Mouse (Mus musculus) monocyte, adult 2 months (primary cell): ENCODE data around the gene Exosc8.
"Not testable (repeated sequence)": the region's sequence is repeated elsewhere in the genome, so short reads cannot be mapped to it uniquely, and the experiment has no call there.

Experiments used
- DNase-seq, 2 experiments: peaks; one replicate each; pipeline ENCODE4 v3.0.0; 2022; ENCODE audit warnings: low spot score in 2 of 2, low read depth in 1 of 2

The Exosc8 gene

GRCm38 (mm10) chr3:54735247-54736046 is at the start of gene Exosc8, which contains the start of gene Alg5:
Gene Exosc8, minus strand, starts transcription at chr3:54735393.
Gene Alg5, plus strand, starts transcription at chr3:54735539.
- peak; percentile 83 to 96 for DNase-seq

- no peak for DNase-seq
Measured at GRCm38 (mm10) chr3:54775989-54776631, 40.9 kb upstream of the Exosc8 start.

GRCm38 (mm10) chr3:54773613-54774012 is 38.4 kb upstream of the Exosc8 start:
- no peak for DNase-seq

DNA sequence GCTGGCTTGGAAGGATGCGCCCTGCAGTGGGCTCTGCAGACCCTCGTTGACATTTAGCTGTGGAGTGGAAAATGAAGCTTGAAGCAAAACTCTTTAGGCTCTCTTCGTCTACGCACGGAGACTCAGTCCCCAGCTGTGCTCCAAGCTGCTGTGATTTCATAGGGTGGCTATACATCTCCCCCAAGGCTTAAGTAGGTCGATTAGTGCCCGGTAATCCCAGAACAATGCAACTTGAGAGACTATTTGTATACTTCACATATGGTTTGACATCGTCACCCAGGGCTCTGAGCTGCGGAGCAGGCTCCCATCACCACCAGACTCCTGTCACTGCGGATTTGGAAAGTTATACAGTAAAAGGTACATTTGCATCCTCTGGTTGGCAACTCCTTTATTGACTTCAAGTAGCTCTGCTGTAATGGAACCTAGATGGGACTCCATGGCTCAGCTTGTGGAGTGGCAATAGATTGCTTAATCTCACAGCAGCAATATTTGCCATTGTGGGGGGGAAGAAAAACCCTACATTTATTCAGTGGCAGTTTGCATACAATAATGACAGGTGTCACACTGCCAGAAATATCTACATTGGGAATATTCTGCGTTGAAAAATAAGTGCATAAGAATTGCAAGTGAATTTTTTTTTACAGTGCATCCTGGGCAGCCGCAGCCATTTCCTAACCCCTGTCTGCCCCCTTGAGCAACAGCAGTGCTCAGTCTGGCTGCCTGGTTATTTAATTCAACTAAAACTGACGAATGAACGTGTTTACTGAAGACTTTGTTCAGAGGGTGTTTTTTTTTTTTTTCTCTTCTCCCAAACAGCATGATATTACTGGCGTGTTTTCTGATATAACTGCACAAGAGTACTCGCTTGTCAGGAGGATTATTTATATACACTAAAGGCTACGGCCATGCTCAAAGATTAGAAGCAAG is 34.4 kb upstream of the Exosc8 start:
- DNase-seq: no peak

GRCm38 (mm10) chr3:54768592-54768991 is 33.4 kb upstream of the Exosc8 start:
- DNase-seq: no peak

GRCm38 (mm10) chr3:54766811-54767210 is 31.6 kb upstream of the Exosc8 start:
- DNase-seq: no peak

DNA sequence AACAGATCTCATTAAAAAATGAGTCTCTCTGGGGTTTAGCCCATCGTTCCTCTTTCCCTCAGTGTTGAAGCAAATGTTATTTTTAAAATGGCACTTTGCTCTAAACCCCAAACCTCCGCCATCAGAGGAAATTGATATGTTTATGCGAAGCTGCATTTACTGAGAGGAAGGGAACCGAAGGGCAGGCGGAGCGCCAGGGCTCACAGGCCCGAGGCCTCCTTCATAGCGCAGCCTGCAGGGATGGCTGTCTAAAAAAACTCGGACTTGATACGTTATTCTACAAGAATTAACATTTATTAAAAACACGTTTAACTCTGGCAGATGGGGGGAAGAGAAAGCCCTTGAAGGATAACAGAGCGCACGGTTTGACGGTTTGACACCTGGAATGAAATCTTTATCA is 30.8 kb upstream of the Exosc8 start:
- no peak for DNase-seq

DNA sequence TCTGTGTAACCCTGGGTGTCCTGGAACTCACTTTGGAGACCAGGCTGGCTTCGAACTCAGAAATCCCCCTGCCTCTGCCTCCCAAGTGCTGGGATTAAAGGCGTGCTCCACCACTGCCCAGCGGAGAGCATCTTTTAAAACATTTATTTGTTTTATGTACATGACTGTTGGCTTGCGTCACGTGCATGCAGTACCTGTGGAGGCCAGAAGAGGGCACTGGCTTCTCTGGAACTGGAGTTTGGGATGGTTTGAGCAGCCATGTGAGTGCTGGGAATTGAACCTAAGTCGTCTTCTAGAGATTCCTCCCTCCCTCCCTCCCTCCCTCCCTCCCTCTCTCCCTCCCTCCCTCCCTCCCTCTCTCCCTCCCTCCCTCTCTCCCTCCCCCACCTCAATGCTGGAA is 30.3 kb upstream of the Exosc8 start:
- DNase-seq: not testable (repeated sequence)

DNA sequence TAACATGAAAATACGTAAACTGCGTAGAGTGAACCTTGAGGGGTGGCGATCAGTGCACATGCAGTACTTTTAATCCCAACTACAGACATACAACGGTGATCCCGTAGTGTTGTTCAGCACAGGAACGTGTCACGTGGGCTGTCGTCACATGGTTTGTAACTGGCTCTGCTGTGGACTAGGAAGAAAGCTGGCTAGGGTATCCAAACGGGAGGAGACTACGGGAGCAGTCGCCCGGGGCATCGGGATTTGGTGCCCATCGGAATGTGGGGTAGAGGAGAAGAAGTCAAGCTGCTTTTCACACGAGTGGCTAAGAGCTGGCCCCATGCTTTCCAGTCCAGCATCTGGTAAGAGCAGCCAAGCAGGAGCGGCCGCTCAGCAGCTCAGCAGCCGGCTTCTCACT is 29.2 kb upstream of the Exosc8 start:
- DNase-seq: no peak

DNA sequence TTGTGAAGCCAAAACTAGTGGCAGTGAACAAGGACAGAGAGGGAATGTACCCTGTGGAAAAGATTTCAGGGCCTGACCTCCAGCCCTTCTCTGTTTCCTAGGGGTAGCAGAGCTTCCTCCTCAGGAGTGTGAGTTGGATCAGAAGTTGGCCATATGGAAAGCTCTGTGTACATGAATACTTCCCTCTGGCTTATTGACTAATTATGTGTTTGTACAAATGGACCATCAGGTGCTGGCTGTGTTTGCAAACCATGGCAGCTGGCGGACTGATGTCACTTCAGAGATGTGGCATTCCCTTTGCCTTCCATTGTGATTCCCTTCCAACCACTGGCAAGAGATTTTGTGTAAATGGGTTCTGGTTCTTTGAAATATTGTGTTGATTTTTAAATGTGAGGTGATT is 26.1 kb upstream of the Exosc8 start:
- DNase-seq: no peak

GRCm38 (mm10) chr3:54760321-54761115 is 25.3 kb upstream of the Exosc8 start:
- DNase-seq: no peak

GRCm38 (mm10) chr3:54759211-54759610 is 24.0 kb upstream of the Exosc8 start:
- no peak for DNase-seq

DNA sequence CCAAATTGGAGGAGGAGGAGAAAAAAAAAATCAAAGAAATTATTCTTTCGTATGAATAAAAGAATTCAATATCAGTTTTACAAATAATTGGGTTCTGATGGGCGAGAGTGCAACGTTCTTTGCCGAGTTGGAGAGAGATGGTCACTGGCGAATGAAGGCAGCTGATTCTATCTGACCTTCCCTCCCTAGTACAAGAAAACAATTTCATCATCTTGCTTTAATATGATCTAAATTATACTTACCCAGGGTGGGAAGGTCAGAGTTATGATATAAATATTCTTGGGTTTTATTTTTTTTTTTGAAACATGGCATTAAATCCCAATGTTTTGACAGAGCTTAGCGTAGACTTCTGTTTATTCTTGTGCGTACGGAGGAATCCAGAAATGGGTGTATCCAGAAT is 22.3 kb upstream of the Exosc8 start:
- no peak for DNase-seq

DNA sequence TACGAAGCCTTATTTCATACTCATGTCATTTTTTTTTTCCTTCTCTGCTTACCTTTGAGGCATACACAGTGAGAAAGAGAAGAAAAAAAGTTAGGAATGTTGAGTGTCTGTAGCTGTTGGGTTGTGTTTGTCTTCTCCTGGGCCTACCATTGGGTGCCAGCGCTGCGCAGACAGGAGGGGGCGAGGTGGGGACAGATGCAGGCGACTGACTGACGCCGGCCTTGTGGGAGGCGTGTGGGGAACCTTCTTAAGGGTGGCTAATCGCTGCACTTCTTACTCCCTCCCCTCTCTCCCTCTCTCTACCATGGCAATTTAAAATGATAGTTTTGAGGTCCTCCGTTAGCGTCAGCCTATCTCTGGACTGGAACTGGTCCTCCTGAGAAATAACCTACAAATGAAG is 20.9 kb upstream of the Exosc8 start:
- no peak for DNase-seq

DNA sequence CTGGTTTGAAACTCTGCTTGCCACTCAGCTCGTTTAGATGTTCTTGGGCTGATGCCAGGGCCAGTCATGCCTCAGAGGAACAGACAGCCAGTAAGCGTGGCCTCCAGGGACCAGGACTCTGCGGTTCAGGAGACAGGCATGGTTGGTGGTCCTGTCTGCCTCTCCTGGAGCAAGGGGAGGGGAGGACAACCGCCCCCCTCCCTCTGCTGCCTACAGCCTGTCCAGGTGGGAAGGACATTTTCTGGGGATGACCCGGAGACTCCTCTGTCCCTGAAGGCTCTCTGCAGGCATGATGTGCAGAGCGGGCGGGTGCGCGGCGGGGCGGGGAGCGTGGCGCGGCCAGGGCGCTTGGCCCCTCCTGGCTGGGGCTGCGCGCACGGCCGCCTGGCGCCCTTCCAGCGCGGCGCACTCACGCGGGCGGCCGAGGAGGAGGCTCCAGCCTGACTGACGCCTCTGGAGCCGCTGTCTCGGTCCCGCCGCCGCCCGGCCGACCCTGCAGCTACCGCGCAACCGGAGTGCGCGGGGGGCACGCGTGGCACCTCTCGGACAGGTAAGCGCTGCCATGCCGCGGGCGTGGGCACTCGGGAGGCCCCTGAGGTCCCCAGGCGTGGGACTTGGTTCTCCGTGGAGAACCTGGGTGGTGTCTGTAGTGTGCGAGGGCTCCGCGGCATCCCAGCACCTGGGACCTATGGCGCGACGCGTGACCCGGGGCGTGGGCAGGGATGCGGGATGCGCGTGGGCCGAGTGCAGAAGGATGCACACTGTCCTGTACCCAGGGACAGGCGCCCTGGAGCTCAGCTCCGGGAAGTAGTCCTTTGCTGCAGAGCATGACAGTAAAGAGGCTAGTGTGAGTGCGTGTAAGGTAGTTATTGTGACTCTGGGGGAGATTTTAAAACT is 20.2 kb upstream of the Exosc8 start, which contains the start of gene Smad9:
Gene Smad9, plus strand, starts transcription at position 438 of the 897 bp plus-strand sequence.
- no peak for DNase-seq

DNA sequence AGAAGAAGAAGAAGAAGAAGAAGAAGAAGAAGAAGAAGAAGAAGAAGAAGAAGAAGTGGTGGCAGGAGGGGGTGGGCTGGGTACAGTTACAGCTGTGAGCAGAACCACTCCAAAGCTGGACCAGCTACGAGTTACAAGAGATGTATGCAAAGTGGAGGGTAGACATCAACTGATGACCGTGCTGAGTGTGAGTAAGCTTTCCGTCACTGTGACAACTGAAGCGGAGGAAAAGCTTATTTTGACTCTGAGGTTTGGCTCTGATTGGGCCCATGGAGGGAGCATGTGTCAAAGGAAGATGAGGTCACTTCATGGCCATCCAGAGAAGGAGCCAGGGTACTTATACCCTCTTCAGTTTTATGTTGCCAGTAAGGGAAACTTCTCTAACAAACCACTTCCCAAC is 18.2 kb upstream of the Exosc8 start:
- DNase-seq: no peak

- no peak for DNase-seq
Measured at GRCm38 (mm10) chr3:54745799-54746198, 10.6 kb upstream of the Exosc8 start.

DNA sequence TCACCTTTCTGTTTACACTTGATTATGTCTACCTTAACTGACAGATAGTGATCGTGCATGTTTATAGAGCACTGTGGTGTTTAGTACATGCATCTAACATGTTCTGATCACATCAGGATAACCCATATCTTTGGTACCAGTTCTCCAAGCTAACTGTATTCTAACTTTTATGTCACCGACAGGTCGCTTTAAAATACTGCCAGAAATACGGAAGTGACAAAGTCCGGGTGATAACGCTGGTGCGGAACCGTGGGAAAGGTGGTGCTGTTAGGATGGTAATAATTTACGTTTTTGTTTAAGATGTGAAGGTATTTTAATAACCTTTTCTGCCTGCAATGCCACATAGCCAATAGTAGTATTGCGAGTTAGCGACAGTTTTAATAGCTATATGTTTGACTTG is 6.8 kb upstream of the Exosc8 start:
- no peak for DNase-seq

- no peak for DNase-seq
Measured at GRCm38 (mm10) chr3:54737317-54737716, 2.1 kb upstream of the Exosc8 start.
